Mouse (Mus musculus): ENCODE results near the gene Sqstm1. TPM values are rescaled to one million over a fixed set of nuclear protein-coding genes. Genes with fewer than 3 reads are reported as not detected.
A peak's percentile ranks its signal among the peaks of the same experiment; 100 is the strongest.

The Sqstm1 gene
- polyA plus RNA-seq, 1 experiment from 2014 or later, result 213 TPM

- no peak for ATAC-seq
- 91% methylated on average over 3 of the region's 3 CpGs for WGBS
- Histone ChIP-seq H3K27ac (ENCODE audit: low read depth, low read length) (no peak overlapping the region), H3K9ac (ENCODE audit: low read depth, low read length) (no peak overlapping the region), H3K4me1 (replicated peaks; ENCODE audit: control insufficient read depth, insufficient read depth, low read length) (no peaks in the 10 kb centered on the region), H3K27me3 (replicated peaks; ENCODE audit: control insufficient read depth, insufficient read depth, low read length) (no peaks in the 10 kb centered on the region), H3K9me3 (ENCODE audit: control insufficient read depth) (no peaks in the 10 kb centered on the region), H3K4me3 (ENCODE audit: low read depth, low read length) (no peak overlapping the region), H3K4me2 (replicated peaks; ENCODE audit: low read depth) (no peak overlapping the region), H3K36me3 (ENCODE audit: control insufficient read depth, insufficient read depth) (peaks cover 76% of the 10 kb centered on the region)
- no peak for TF ChIP-seq CTCF (IDR thresholded peaks at IDR 0.05; ENCODE audit: low read depth)
Observed at GRCm38 (mm10) chr11:50205434-50205833, 5.2 kb downstream of the Sqstm1 start.

DNA sequence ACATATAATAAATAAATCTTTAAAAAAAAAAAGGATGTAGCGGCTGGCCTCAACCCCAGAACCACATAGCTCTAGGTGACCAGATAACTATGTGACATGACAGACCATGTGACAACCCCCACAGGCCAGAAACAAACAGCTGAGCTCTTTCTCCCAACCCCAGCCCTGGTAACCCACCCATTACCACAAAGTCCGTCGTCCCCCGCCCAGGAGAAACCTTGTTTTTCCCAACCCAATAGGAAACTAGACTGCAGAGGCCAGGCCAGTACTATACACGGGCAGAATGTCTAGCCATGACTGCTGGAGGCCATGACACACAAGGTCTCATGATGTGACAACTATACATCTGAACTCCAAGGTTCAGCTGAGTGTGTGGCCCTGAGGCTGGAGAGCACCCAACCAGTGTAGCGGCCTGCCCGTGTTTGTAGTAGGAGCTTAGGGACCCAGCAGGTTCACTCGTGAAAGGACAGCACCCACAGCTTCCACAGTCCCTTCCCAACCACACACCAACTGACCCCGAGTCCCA, 7.3 kb downstream of the Sqstm1 start:
- Histone ChIP-seq H3K36me3 (ENCODE audit: control insufficient read depth, insufficient read depth) (peaks cover 93% of the 10 kb centered on the region), H3K4me1 (replicated peaks; ENCODE audit: control insufficient read depth, insufficient read depth, low read length) (no peaks in the 10 kb centered on the region), H3K27ac (ENCODE audit: low read depth, low read length) (no peak overlapping the region), H3K4me2 (replicated peaks; ENCODE audit: low read depth) (no peak overlapping the region), H3K27me3 (replicated peaks; ENCODE audit: control insufficient read depth, insufficient read depth, low read length) (no peaks in the 10 kb centered on the region), H3K9ac (ENCODE audit: low read depth, low read length) (no peak overlapping the region), H3K9me3 (ENCODE audit: control insufficient read depth) (no peaks in the 10 kb centered on the region), H3K4me3 (ENCODE audit: low read depth, low read length) (no peak overlapping the region)
- 82% methylated on average over 9 of the region's 9 CpGs for WGBS
- ATAC-seq, result no peak
- TF ChIP-seq CTCF (IDR thresholded peaks at IDR 0.05; ENCODE audit: low read depth), result no peak

GRCm38 (mm10) chr11:50201590-50201989, 9.0 kb downstream of the Sqstm1 start:
- no peaks in the 10 kb centered on the region for H3K9me3 ChIP-seq (ENCODE audit: control insufficient read depth)
- no peaks in the 10 kb centered on the region for H3K27me3 ChIP-seq (replicated peaks; ENCODE audit: control insufficient read depth, insufficient read depth, low read length)
- no peak overlapping the region for H3K9ac ChIP-seq (ENCODE audit: low read depth, low read length)
- H3K4me1 ChIP-seq (replicated peaks; ENCODE audit: control insufficient read depth, insufficient read depth, low read length), result no peaks in the 10 kb centered on the region
- peak overlapping the region; percentile 46; the same call in 1 of the 2 replicates for H3K27ac ChIP-seq (ENCODE audit: low read depth, low read length)
- 85% methylated on average over 3 of the region's 3 CpGs for whole genome bisulfite sequencing
- H3K36me3 ChIP-seq (ENCODE audit: control insufficient read depth, insufficient read depth), result peaks cover 84% of the 10 kb centered on the region
- no peak overlapping the region for H3K4me2 ChIP-seq (replicated peaks; ENCODE audit: low read depth)
- TF ChIP-seq CTCF (IDR thresholded peaks at IDR 0.05; ENCODE audit: low read depth), result no peak
- no peak for ATAC-seq
- H3K4me3 ChIP-seq (ENCODE audit: low read depth, low read length), result no peak overlapping the region

GRCm38 (mm10) chr11:50200613-50201012, 10.0 kb downstream of the Sqstm1 start:
- 75% methylated on average over 8 of the region's 8 CpGs for WGBS
- Histone ChIP-seq H3K4me1 (replicated peaks; ENCODE audit: control insufficient read depth, insufficient read depth, low read length) (no peaks in the 10 kb centered on the region), H3K36me3 (ENCODE audit: control insufficient read depth, insufficient read depth) (peaks cover 74% of the 10 kb centered on the region), H3K4me2 (replicated peaks; ENCODE audit: low read depth) (no peak overlapping the region), H3K27me3 (replicated peaks; ENCODE audit: control insufficient read depth, insufficient read depth, low read length) (no peaks in the 10 kb centered on the region), H3K9ac (ENCODE audit: low read depth, low read length) (no peak overlapping the region), H3K4me3 (ENCODE audit: low read depth, low read length) (no peak overlapping the region), H3K9me3 (ENCODE audit: control insufficient read depth) (no peaks in the 10 kb centered on the region), H3K27ac (ENCODE audit: low read depth, low read length) (no peak overlapping the region)
- no peak for TF ChIP-seq CTCF (IDR thresholded peaks at IDR 0.05; ENCODE audit: low read depth)
- ATAC-seq, result no peak

DNA sequence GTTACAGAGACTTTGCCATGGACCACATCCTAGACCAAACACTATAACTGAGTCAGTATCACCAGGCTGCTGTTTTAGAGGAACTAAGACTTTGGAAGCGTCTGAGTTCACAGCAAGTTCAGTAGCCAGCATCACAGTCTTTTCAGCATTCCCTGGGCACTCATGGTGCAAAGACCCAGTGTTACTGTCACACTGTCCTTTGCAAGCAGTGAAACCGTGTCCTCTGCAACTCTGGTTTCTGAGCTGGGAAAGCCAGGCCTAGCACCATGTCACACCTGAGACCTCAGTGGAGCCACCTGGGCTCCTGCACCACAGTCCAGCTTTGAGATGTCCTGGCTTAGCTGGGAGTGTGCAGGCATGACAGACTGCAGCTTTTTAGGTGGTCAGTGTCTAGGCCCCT, 11.7 kb downstream of the Sqstm1 start:
- Histone ChIP-seq H3K27me3 (replicated peaks; ENCODE audit: control insufficient read depth, insufficient read depth, low read length) (no peaks in the 10 kb centered on the region), H3K4me2 (replicated peaks; ENCODE audit: low read depth) (no peak overlapping the region), H3K9me3 (ENCODE audit: control insufficient read depth) (no peaks in the 10 kb centered on the region), H3K4me3 (ENCODE audit: low read depth, low read length) (no peak overlapping the region), H3K27ac (ENCODE audit: low read depth, low read length) (0 out of 2 replicates have a peak overlapping the region, but pooled peaks have one; percentile 15), H3K36me3 (ENCODE audit: control insufficient read depth, insufficient read depth) (peaks cover 57% of the 10 kb centered on the region), H3K4me1 (replicated peaks; ENCODE audit: control insufficient read depth, insufficient read depth, low read length) (no peaks in the 10 kb centered on the region), H3K9ac (ENCODE audit: low read depth, low read length) (no peak overlapping the region)
- no peak for ATAC-seq
- TF ChIP-seq CTCF (IDR thresholded peaks at IDR 0.05; ENCODE audit: low read depth), result no peak
- 93% methylated on average over 2 of the region's 2 CpGs for WGBS

DNA sequence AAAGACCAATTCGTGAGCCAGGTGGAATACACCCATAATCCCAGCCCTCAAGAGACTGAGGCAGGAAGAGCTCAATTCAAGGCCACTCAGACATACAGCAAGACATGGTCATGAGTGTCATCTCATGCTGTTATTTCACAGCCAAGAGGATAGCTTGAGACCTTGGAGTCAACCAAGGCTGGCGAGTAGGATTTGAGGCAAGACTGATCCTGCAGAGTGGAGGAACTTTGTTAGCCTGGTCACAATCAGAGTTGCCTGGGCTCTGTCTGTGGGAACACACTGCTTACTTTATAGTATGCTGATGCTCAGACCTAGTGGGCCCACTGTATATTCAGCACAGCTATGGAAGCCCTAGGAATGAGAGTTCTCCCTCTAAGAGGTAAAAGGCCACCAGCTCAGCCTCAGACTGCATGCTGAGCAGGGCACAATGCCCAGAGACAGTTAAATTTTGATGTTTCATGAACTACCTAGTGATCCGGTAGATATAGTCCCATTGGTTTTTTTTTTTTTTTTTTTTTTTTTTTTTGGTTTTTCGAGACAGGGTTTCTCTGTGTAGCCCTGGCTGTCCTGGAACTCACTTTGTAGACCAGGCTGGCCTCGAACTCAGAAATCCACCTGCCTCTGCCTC, 12.3 kb downstream of the Sqstm1 start:
- Histone ChIP-seq H3K27ac (ENCODE audit: low read depth, low read length) (peak overlapping the region; percentile 66; the same call in 1 of the 2 replicates), H3K9ac (ENCODE audit: low read depth, low read length) (no peak overlapping the region), H3K27me3 (replicated peaks; ENCODE audit: control insufficient read depth, insufficient read depth, low read length) (no peaks in the 10 kb centered on the region), H3K36me3 (ENCODE audit: control insufficient read depth, insufficient read depth) (peaks cover 53% of the 10 kb centered on the region), H3K9me3 (ENCODE audit: control insufficient read depth) (no peaks in the 10 kb centered on the region), H3K4me3 (ENCODE audit: low read depth, low read length) (no peak overlapping the region), H3K4me2 (replicated peaks; ENCODE audit: low read depth) (no peak overlapping the region), H3K4me1 (replicated peaks; ENCODE audit: control insufficient read depth, insufficient read depth, low read length) (no peaks in the 10 kb centered on the region)
- ATAC-seq, result no peak
- no peak for TF ChIP-seq CTCF (IDR thresholded peaks at IDR 0.05; ENCODE audit: low read depth)
- 83% methylated on average over 4 of the region's 5 CpGs for WGBS

Measured in intestine, postnatal 0 days (tissue).